Mouse (Mus musculus) spleen, postnatal 4 days (tissue): Measurements from ENCODE around the gene Ankrd12.
A peak's percentile ranks its signal among the peaks of the same experiment; 100 is the strongest.

ENCODE experiments used
- DNase-seq, 2 experiments: peaks; one replicate each; pipeline ENCODE4 v3.0.0; 2022; ENCODE audit warnings: low spot score in 2 of 2

The Ankrd12 gene

GRCm38 (mm10) chr17:66076934-66077333 lies at the start of gene Ankrd12:
Gene Ankrd12 (minus strand): TSS chr17:66077089.
- DNase-seq, result peak; percentile 94 to 96

GRCm38 (mm10) chr17:66125211-66125610 lies 48.3 kb upstream of the Ankrd12 start:
- DNase-seq, result no peak

- DNase-seq, result no peak
Measured at GRCm38 (mm10) chr17:66123816-66124610, 47.1 kb upstream of the Ankrd12 start.

- DNase-seq, result peak; percentile 94 to 99
Measured at GRCm38 (mm10) chr17:66123066-66123815, 46.4 kb upstream of the Ankrd12 start, which contains the start of gene Ddx11. Gene Ddx11 (plus strand): TSS chr17:66123520.

- DNase-seq, result no peak
Measured at GRCm38 (mm10) chr17:66120701-66121100, 43.8 kb upstream of the Ankrd12 start.

- DNase-seq, result no peak
Measured at GRCm38 (mm10) chr17:66118991-66119390, 42.1 kb upstream of the Ankrd12 start.

- DNase-seq, result no peak
Measured at GRCm38 (mm10) chr17:66112166-66112565, 35.3 kb upstream of the Ankrd12 start.

GRCm38 (mm10) chr17:66111402-66111959 lies 34.6 kb upstream of the Ankrd12 start, which contains the start of gene Washc1:
Gene Washc1 (plus strand): TSS chr17:66111545.
- DNase-seq, result peak; percentile 87 to 92

- no peak for DNase-seq
Measured at GRCm38 (mm10) chr17:66110746-66111145, 33.9 kb upstream of the Ankrd12 start.

- no peak for DNase-seq
Measured at GRCm38 (mm10) chr17:66108198-66108597, 31.3 kb upstream of the Ankrd12 start.

GRCm38 (mm10) chr17:66107466-66107865 lies 30.6 kb upstream of the Ankrd12 start:
- no peak for DNase-seq

- DNase-seq, result peak; percentile 64 to 86
Measured at GRCm38 (mm10) chr17:66106601-66107267, 29.8 kb upstream of the Ankrd12 start.

- DNase-seq, result no peak
Measured at GRCm38 (mm10) chr17:66104076-66104475, 27.2 kb upstream of the Ankrd12 start.

- peak; percentile 91 to 96 for DNase-seq
Measured at GRCm38 (mm10) chr17:66101380-66102330, 24.8 kb upstream of the Ankrd12 start, which contains the start of gene Ndufv2. Gene Ndufv2 (minus strand): TSS chr17:66101559.

GRCm38 (mm10) chr17:66100566-66101379 lies 23.9 kb upstream of the Ankrd12 start:
- DNase-seq, result no peak

GRCm38 (mm10) chr17:66092664-66093063 lies 15.8 kb upstream of the Ankrd12 start:
- DNase-seq, result no peak

GRCm38 (mm10) chr17:66092065-66092464 lies 15.2 kb upstream of the Ankrd12 start:
- no peak for DNase-seq

GRCm38 (mm10) chr17:66091392-66091791 lies 14.5 kb upstream of the Ankrd12 start:
- no peak for DNase-seq

GRCm38 (mm10) chr17:66090251-66090650 lies 13.4 kb upstream of the Ankrd12 start:
- no peak for DNase-seq

GRCm38 (mm10) chr17:66085038-66085437 lies 8.1 kb upstream of the Ankrd12 start:
- no peak for DNase-seq
